Mouse (Mus musculus) lung, adult 2 months (tissue): ENCODE data around the gene Rpl9-ps6. TPM values are rescaled to one million over a fixed set of nuclear protein-coding genes. Genes with fewer than 3 reads are reported as not detected.

Source experiments
- DNase-seq: peaks from one replicate; pipeline ENCODE4 v3.0.0; 2022
- H3K4me1 ChIP-seq: fragments of 200-500 bp; 2 replicates; pipeline ENCODE4 v1.6.1; 2011; ENCODE audit warnings: low read length; ENCODE audit not compliant: control insufficient read depth, insufficient read depth
- H3K4me3 ChIP-seq: fragments of 200-500 bp; replicated peaks from 2 replicates; pipeline ENCODE3; 2011; ENCODE audit warnings: low read depth, mild to moderate bottlenecking, control low read depth, low read length; ENCODE audit errors: extremely low read depth
- CTCF ChIP-seq: fragments of 200-500 bp; IDR thresholded peaks from 2 replicates; pipeline ENCODE4 v1.5.1; 2011; ENCODE audit warnings: mild to moderate bottlenecking, low read length, control low read depth; ENCODE audit not compliant: insufficient read depth
- POLR2A ChIP-seq: fragments of 200-500 bp; IDR thresholded peaks from 2 replicates; pipeline ENCODE4 v1.6.1; 2011; ENCODE audit warnings: low read depth, mild to moderate bottlenecking, control low read depth, low read length, borderline replicate concordance; ENCODE audit errors: extremely low read depth
- WGBS: fragments of 180-500 bp; shearing (Covaris S2); methylation state at CpG from one replicate; pipeline ENCODE4 v1.1.7; 2018; 5-methylcytosine and 5-hydroxymethylcytosine counted together
- polyA plus RNA-seq: library from polyadenylated mRNA; depleted of rRNA; stranded (reverse); fragments of >200 nt; gene quantifications from 2 replicates; pipeline ENCODE4 v1.2.3, GENCODE M21; 2012; rRNA removed

Rpl9-ps6 gene
- polyA plus RNA-seq, 1 experiment = 7.2 TPM

DNA sequence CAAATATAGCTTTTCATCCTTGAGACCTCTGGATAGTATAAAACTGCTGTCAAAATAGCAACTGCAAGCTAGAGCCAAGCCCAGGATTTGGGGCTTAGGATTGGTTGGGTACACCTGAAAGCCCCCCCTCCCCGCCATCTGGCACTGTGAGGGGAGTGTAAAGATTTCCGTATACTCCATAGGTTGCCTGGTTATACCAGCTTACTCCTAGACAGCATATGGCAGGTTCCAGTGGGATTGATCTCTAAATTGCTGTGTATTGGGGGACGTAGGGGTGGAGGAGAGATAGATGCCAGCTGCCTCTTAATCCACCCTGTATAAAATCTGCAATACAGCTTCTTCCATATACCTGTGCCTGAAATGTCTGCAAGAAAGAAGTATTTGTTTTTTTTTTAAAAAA, 41.7 kb downstream of the Rpl9-ps6 start:
- Histone ChIP-seq H3K4me1 (no peaks in the 10 kb centered on the region; the same call in 1 of the 2 replicates), H3K4me3 (no peak overlapping the region)
- 94% methylated on average over 3 of the region's 3 CpGs for WGBS
- no peak for DNase-seq
- TF ChIP-seq POLR2A (no peak), CTCF (no peak)

DNA sequence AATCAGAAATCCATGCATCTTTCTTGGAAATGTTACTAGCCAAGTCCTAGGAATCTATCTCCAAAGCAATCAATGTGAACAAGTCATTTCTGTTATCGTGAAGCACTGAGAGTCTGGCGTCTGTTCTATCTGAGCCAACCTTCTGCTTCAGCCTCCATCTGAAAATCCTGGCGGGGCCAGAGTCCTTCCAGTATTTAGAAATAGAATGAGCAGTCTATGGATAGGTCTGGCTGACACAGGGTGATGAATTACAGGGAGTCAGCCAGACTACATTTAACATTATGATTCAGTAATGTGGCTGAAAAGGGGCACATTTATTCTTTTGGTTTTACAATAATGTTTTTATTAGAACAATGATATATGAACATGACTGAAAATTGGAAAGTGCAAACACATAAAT, 47.3 kb downstream of the Rpl9-ps6 start:
- H3K4me1 ChIP-seq = no peaks in the 10 kb centered on the region
- WGBS = 62% methylated on average over 3 of the region's 3 CpGs
- DNase-seq = no peak
- no peak overlapping the region for H3K4me3 ChIP-seq
- no peak for TF ChIP-seq CTCF
- no peak for TF ChIP-seq POLR2A

DNA sequence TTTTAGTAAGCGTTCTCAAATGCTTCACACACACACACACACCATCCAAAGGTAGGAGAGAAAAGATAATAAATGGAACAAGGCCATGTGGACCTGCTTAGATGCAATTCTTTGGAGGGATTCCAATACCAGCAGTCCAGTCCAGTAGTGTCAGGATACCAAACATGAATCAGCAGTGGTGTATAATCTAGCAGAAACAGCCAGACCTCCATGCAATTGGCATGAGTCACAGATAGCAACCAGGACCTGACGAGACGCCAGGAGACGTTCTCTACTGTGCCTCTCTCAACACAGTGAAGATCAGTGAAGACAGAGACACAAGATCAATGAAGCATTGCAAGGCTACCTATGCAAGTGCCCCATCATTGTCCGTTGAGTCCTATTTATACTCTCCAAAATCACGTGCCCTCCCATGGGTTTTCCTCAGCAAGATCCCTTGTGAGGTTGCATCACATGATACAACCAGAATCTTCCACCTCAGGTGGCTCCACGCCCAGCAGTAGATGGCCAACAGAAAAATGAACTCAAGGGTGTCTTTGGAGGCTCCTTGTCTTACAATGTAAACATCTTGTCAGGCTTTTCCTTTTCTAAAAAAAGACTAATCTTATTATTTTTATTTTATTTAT, 49.6 kb downstream of the Rpl9-ps6 start:
- no peak overlapping the region for H3K4me3 ChIP-seq
- WGBS = 82% methylated on average over 7 of the region's 7 CpGs
- no peak for TF ChIP-seq CTCF
- no peak for TF ChIP-seq POLR2A

More for the DNA sequence above, 49.6 kb downstream of the Rpl9-ps6 start:
- DNase-seq = no peak
- H3K4me1 ChIP-seq = no peaks in the 10 kb centered on the region

Other genes starting within 250 kb of the Rpl9-ps6 start
- gene Sgms1, start 76.9 kb downstream of the Rpl9-ps6 start, polyA plus RNA-seq = 44.2 and 53.7 TPM in 2 replicates
- gene Minpp1, start 19.2 kb upstream of the Rpl9-ps6 start, polyA plus RNA-seq = 29.1 and 50.1 TPM in 2 replicates
- gene Papss2, start 129.2 kb upstream of the Rpl9-ps6 start, polyA plus RNA-seq = 6.6 and 7.9 TPM in 2 replicates